Mouse (Mus musculus) intestine, embryonic 16.5 days (tissue): ENCODE data around the gene Ptprn2. TPM values are rescaled to one million over a fixed set of nuclear protein-coding genes. Genes with fewer than 3 reads are reported as not detected.

Experiments used
- ATAC-seq: fragments of 200-750 bp; cut with Nextera tagmentation; 2 replicates; pipeline ENCODE4 v1.8.0; 2017; ENCODE audit warnings: moderate TSS enrichment, moderate library complexity
- H3K27ac ChIP-seq: fragments of 300-500 bp; sonication (generic); 2 replicates; pipeline ENCODE4 v1.5.1; 2014; ENCODE audit warnings: mild to moderate bottlenecking, low read length
- H3K27me3 ChIP-seq: fragments of 300-500 bp; sonication (generic); replicated peaks from 2 replicates; pipeline ENCODE4 v1.6.1; 2014; ENCODE audit warnings: low read length, control low read depth, mixed read lengths; ENCODE audit not compliant: control insufficient read depth, insufficient read depth
- H3K36me3 ChIP-seq: fragments of 300-500 bp; sonication (generic); 2 replicates; pipeline ENCODE4 v1.6.1; 2014; ENCODE audit warnings: low read length, control low read depth; ENCODE audit not compliant: control insufficient read depth, insufficient read depth
- H3K4me1 ChIP-seq: fragments of 300-500 bp; sonication (generic); 2 replicates; pipeline ENCODE4 v1.6.1; 2014; ENCODE audit warnings: low read length, control low read depth, mixed read lengths; ENCODE audit not compliant: control insufficient read depth, insufficient read depth
- H3K4me2 ChIP-seq: fragments of 300-500 bp; sonication (generic); 2 replicates; pipeline ENCODE4 v1.6.1; 2014; ENCODE audit warnings: low read depth, low read length, control low read depth
- H3K4me3 ChIP-seq: fragments of 300-500 bp; sonication (generic); 2 replicates; pipeline ENCODE4 v1.5.1; 2014; ENCODE audit warnings: mild to moderate bottlenecking, low read length
- H3K9ac ChIP-seq: fragments of 300-500 bp; sonication (generic); 2 replicates; pipeline ENCODE4 v1.6.1; 2014; ENCODE audit warnings: low read depth, low read length
- H3K9me3 ChIP-seq: fragments of 300-500 bp; sonication (generic); 2 replicates; pipeline ENCODE4 v1.6.1; 2016; ENCODE audit warnings: low read length, control low read depth; ENCODE audit not compliant: control insufficient read depth
- WGBS: fragments of 180-500 bp; shearing (Covaris S2); extraction: QIAGEN DNeasy Blood & Tissue Kit; methylation state at CpG from one replicate; pipeline ENCODE4 v1.1.7; 2014; 5-methylcytosine and 5-hydroxymethylcytosine counted together
- polyA plus RNA-seq: library from polyadenylated mRNA; unstranded; fragments of >200 nt; fragmentation: Nextera tagmentation; extraction: Ambion mirVana; gene quantifications from 2 replicates; pipeline ENCODE4 v1.2.1, GENCODE M21; 2015

The Ptprn2 gene
- 1.8 and 1.9 TPM in 2 replicates for polyA plus RNA-seq

GRCm38 (mm10) chr12:116485591-116486403 is at the start of gene Ptprn2:
Gene Ptprn2 (plus strand): TSS chr12:116485720.
- no peak within 1 kb of the TSS for H3K27ac ChIP-seq
- peak; percentile 97 for ATAC-seq
- H3K27me3 ChIP-seq = peaks cover 10% of the 10 kb centered on the region

GRCm38 (mm10) chr12:116436125-116436524 is 49.4 kb upstream of the Ptprn2 start:
- no peak overlapping the region for H3K9ac ChIP-seq
- WGBS = 95% methylated on average over 3 of the region's 3 CpGs
- no peaks in the 10 kb centered on the region for H3K27me3 ChIP-seq
- no peaks in the 10 kb centered on the region for H3K9me3 ChIP-seq
- no peaks in the 10 kb centered on the region for H3K4me1 ChIP-seq
- no peaks in the 10 kb centered on the region for H3K36me3 ChIP-seq
- no peak overlapping the region for H3K27ac ChIP-seq
- H3K4me3 ChIP-seq = no peak overlapping the region
- ATAC-seq = no peak
- H3K4me2 ChIP-seq = no peak overlapping the region

More at GRCm38 (mm10) chr12:116485591-116486403, at the start of gene Ptprn2:
- under 1% methylated on average over 86 of the region's 86 CpGs for WGBS
- Histone ChIP-seq H3K4me2 (peak within 1 kb of the TSS; percentile 99), H3K4me1 (peaks cover 7% of the 10 kb centered on the region), H3K9ac (peak within 1 kb of the TSS; percentile 55; the same call in 1 of the 2 replicates), H3K4me3 (peak within 1 kb of the TSS; percentile 61), H3K9me3 (no peaks in the 10 kb centered on the region), H3K36me3 (no peaks in the 10 kb centered on the region)

- Histone ChIP-seq H3K4me2 (no peak overlapping the region), H3K36me3 (no peaks in the 10 kb centered on the region), H3K4me3 (no peak overlapping the region), H3K27ac (no peak overlapping the region), H3K9me3 (no peaks in the 10 kb centered on the region), H3K27me3 (no peaks in the 10 kb centered on the region), H3K9ac (no peak overlapping the region), H3K4me1 (no peaks in the 10 kb centered on the region)
- WGBS = 86% methylated on average over 5 of the region's 5 CpGs
- ATAC-seq = no peak
These were observed 46.9 kb upstream of the Ptprn2 start for GRCm38 (mm10) chr12:116438591-116438990.

- WGBS = 68% methylated on average over 3 of the region's 3 CpGs
- Histone ChIP-seq H3K9ac (no peak overlapping the region), H3K27ac (no peak overlapping the region), H3K36me3 (peaks cover 4% of the 10 kb centered on the region; the same call in 1 of the 2 replicates), H3K4me3 (no peak overlapping the region), H3K9me3 (no peaks in the 10 kb centered on the region), H3K4me2 (no peak overlapping the region), H3K4me1 (no peaks in the 10 kb centered on the region), H3K27me3 (no peaks in the 10 kb centered on the region)
- ATAC-seq = no peak
These were observed 43.3 kb upstream of the Ptprn2 start for GRCm38 (mm10) chr12:116442184-116442583.

- Histone ChIP-seq H3K9me3 (no peaks in the 10 kb centered on the region), H3K27me3 (no peaks in the 10 kb centered on the region), H3K4me3 (no peak overlapping the region), H3K4me1 (no peaks in the 10 kb centered on the region), H3K4me2 (no peak overlapping the region), H3K9ac (no peak overlapping the region), H3K36me3 (peaks cover 3% of the 10 kb centered on the region; the same call in 1 of the 2 replicates), H3K27ac (no peak overlapping the region)
- 94% methylated on average over 2 of the region's 2 CpGs for WGBS
- ATAC-seq = peak; percentile 91
These were observed 36.0 kb upstream of the Ptprn2 start for GRCm38 (mm10) chr12:116449536-116449935.

GRCm38 (mm10) chr12:116460379-116461065 is 25.0 kb upstream of the Ptprn2 start:
- Histone ChIP-seq H3K4me3 (no peak overlapping the region), H3K27me3 (no peaks in the 10 kb centered on the region), H3K9me3 (no peaks in the 10 kb centered on the region), H3K4me2 (no peak overlapping the region), H3K27ac (no peak overlapping the region), H3K36me3 (no peaks in the 10 kb centered on the region), H3K4me1 (no peaks in the 10 kb centered on the region), H3K9ac (no peak overlapping the region)
- 94% methylated on average over 6 of the region's 6 CpGs for WGBS
- ATAC-seq = no peak

GRCm38 (mm10) chr12:116467030-116467429 is 18.5 kb upstream of the Ptprn2 start:
- WGBS = 85% methylated on average over 5 of the region's 5 CpGs
- H3K4me2 ChIP-seq = no peak overlapping the region
- no peaks in the 10 kb centered on the region for H3K4me1 ChIP-seq
- no peak for ATAC-seq
- H3K27me3 ChIP-seq = no peaks in the 10 kb centered on the region
- H3K4me3 ChIP-seq = no peak overlapping the region
- no peaks in the 10 kb centered on the region for H3K36me3 ChIP-seq
- H3K27ac ChIP-seq = no peak overlapping the region
- no peaks in the 10 kb centered on the region for H3K9me3 ChIP-seq
- no peak overlapping the region for H3K9ac ChIP-seq

- Histone ChIP-seq H3K27me3 (no peaks in the 10 kb centered on the region), H3K4me2 (no peak overlapping the region), H3K9ac (no peak overlapping the region), H3K4me3 (no peak overlapping the region), H3K36me3 (no peaks in the 10 kb centered on the region), H3K9me3 (no peaks in the 10 kb centered on the region), H3K27ac (no peak overlapping the region), H3K4me1 (no peaks in the 10 kb centered on the region)
- no peak for ATAC-seq
- 78% methylated on average over 1 of the region's 1 CpGs for WGBS
These were observed 17.2 kb upstream of the Ptprn2 start for GRCm38 (mm10) chr12:116468348-116468747.

- Histone ChIP-seq H3K4me1 (no peaks in the 10 kb centered on the region), H3K9me3 (no peaks in the 10 kb centered on the region), H3K27ac (no peak overlapping the region), H3K9ac (no peak overlapping the region), H3K27me3 (no peaks in the 10 kb centered on the region), H3K4me3 (no peak overlapping the region), H3K36me3 (no peaks in the 10 kb centered on the region), H3K4me2 (no peak overlapping the region)
- no peak for ATAC-seq
- 85% methylated on average over 3 of the region's 3 CpGs for WGBS
These were observed 16.4 kb upstream of the Ptprn2 start for GRCm38 (mm10) chr12:116469096-116469495.
